Comparison of ENCODE assay signal across 10 mouse cellular contexts in genomic region chr8:113383974-113384373, GRCm38 (mm10).
DNase-seq lines count a peak whose midpoint lies in the region; ATAC-seq and TF ChIP-seq lines count a peak whose summit lies in the region.
"Had no signal": no experiment of that assay in that cellular context is flagged by ENCODE, and none has a peak within 500 bp of the region (broad histone marks: within the 10 kb centered on the region; RNA-seq: fewer than 3 reads in every experiment).

No protein-coding gene starts in this region.

- no peak for ATAC-seq in midbrain, postnatal 0 days (ENCODE audit: low FRiP score)

- DNase-seq in heart, adult 18-20 months = peak; percentile 70 to 76
- DNase-seq in heart, postnatal 25 days (ENCODE audit: low spot score) = no peak
- peak; percentile 21 to 49 for DNase-seq in heart, adult 9 months (ENCODE audit: low spot score in 2 of 2)
- DNase-seq in heart, postnatal 4 days = peak; percentile 74
- DNase-seq in lung, postnatal 25 days (ENCODE audit: low spot score) = peak; percentile 10
- no peak for DNase-seq in right cerebral cortex, postnatal 36 days (ENCODE audit: low spot score in 2 of 2)
- DNase-seq in layer of hippocampus, adult 8-10 months (ENCODE audit: low spot score in 2 of 2) = no peak
- DNase-seq in midbrain, postnatal 0 days (ENCODE audit: low spot score) = no peak

- no peak overlapping the region for H3K27ac ChIP-seq in midbrain, postnatal 0 days (ENCODE audit: low read depth, low read length)
- H3K27ac ChIP-seq: hindbrain, embryonic 10.5 days had no signal

- H3K9me3 ChIP-seq in midbrain, postnatal 0 days (ENCODE audit: low read length) = no peaks in the 10 kb centered on the region
- H3K9me3 ChIP-seq: hindbrain, embryonic 10.5 days had no signal

- H3K4me1 ChIP-seq in midbrain, postnatal 0 days (ENCODE audit: insufficient read depth, low read length) = no peaks in the 10 kb centered on the region

- no peaks in the 10 kb centered on the region for H3K27me3 ChIP-seq in midbrain, postnatal 0 days (ENCODE audit: insufficient read depth, low read length)

- H3K9ac ChIP-seq in midbrain, postnatal 0 days (replicated peaks; ENCODE audit: low read length, poor library complexity, severe bottlenecking) = no peak overlapping the region

- no peak for TF ChIP-seq CTCF in midbrain, postnatal 0 days (IDR thresholded peaks at IDR 0.05)

- no peak overlapping the region for H3K4me2 ChIP-seq in midbrain, postnatal 0 days (ENCODE audit: low read depth, low read length, poor library complexity, severe bottlenecking)
- H3K4me2 ChIP-seq: liver, embryonic 11.5 days had no signal

- no peak overlapping the region for H3K4me3 ChIP-seq in midbrain, postnatal 0 days (ENCODE audit: low read depth, low read length)
- H3K4me3 ChIP-seq: hindbrain, embryonic 10.5 days had no signal

- no peaks in the 10 kb centered on the region for H3K36me3 ChIP-seq in midbrain, postnatal 0 days (ENCODE audit: insufficient read depth, low read length)
- H3K36me3 ChIP-seq: hindbrain, embryonic 10.5 days had no signal

- intact Hi-C loops in heart, postnatal 25 days (cut with DNase I) = no loop called here

- 65% methylated on average over 4 of the region's 4 CpGs for WGBS in midbrain, postnatal 0 days

Comparison
In these comparisons a context has a peak if more than half of its experiments do, and no peak if none do; other contexts are left out.
1. DNase-seq: peak in heart, adult 18-20 months (2 of 2), heart, adult 9 months (2 of 2), heart, postnatal 4 days (single experiment) and lung, postnatal 25 days (single experiment); none in heart, postnatal 25 days (single experiment), right cerebral cortex, postnatal 36 days (0 of 2), layer of hippocampus, adult 8-10 months (0 of 2) and midbrain, postnatal 0 days (single experiment).